Mouse (Mus musculus): ENCODE data around the gene Gorasp1.

The Gorasp1 gene

GRCm38 (mm10) chr9:119925729-119926128 is 11.6 kb downstream of the Gorasp1 start:
- no peak for DNase-seq (ENCODE audit: low spot score)

DNA sequence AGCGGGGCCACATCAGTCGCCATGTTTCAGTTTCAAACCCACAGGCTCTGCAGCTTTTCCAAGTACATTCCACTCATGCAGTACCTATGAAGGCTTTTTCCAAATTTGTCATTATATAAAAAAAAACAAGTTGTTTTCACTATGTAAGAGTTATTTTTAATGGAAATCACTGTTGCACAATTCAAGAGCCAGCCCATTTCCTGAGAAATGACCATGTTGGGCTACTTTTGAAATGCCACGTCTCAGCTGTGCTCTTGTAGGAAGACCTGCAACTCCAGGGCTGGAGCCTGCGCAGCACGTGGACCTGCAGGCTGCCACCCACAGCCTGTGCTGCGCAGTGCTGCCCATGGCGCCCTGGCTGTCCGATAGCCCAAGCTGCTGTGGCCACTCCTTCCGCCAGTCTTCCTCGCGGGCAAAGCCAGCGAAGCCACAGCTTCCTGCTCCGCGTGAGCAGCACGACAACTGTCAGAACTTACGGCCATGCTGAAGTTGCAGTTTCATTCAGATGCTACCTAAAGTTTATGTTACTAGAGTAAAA is 12.2 kb downstream of the Gorasp1 start:
- DNase-seq (ENCODE audit: low spot score) = no peak

DNA sequence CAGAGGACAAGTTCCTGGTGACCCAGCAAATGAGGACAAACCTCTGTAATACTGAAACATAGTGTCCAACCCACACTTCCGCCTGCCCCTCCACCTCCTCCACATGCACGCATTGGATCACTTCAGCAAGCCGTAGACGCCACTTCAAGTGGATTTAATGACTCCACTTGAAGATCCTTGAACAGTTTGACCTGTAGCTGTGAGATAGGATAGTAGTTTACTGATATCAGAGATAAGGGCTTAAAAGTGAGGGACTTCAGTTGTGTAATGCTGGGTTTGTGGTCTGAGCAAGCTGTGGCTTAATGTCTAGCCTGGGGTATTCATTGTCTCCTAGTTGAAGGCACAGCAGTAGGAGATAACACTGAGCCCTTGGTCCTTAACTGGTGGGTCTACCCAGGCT is 13.9 kb downstream of the Gorasp1 start:
- no peak for DNase-seq (ENCODE audit: low spot score)

DNA sequence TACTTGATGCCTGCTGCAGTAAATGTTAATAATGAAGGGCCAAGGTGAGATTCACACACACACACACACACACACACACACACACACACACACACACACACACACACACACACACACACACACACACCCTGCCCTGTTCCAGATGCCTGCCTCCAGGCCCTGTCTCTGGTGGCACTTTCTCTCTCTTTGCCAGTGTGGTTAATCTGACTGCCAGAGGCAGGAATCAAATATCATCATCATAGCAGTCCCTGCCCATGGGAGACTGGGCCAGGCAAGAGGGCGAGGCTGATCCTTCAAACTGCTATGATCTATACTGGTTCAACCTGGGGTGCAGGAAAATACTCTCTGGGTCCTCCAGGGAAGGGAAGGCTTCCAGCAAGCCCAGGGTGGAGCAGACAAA is 17.5 kb downstream of the Gorasp1 start:
- DNase-seq (ENCODE audit: low spot score) = no peak

- DNase-seq (ENCODE audit: low spot score) = no peak
These were observed 24.1 kb downstream of the Gorasp1 start for GRCm38 (mm10) chr9:119913087-119913838.

DNA sequence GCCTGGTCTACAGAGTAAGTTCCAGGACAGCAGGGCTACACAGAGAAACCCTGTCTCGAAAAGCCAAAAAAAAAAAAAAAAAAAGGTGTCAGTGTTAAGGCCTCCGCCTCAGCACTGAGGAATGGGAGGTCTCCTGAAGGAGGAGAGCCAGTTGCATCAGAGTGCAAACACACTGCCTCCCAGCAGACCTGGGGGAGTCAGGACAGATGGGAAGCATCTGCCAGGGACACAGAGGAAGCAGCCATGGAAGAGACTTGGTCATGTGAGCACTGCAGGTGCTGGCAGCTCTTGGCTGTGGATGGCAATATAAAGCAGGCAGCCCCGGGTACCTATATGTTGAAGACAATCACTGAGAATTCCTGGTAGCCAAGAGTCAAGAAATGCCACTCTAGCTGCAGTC is 27.4 kb downstream of the Gorasp1 start:
- no peak for DNase-seq (ENCODE audit: low spot score)

DNA sequence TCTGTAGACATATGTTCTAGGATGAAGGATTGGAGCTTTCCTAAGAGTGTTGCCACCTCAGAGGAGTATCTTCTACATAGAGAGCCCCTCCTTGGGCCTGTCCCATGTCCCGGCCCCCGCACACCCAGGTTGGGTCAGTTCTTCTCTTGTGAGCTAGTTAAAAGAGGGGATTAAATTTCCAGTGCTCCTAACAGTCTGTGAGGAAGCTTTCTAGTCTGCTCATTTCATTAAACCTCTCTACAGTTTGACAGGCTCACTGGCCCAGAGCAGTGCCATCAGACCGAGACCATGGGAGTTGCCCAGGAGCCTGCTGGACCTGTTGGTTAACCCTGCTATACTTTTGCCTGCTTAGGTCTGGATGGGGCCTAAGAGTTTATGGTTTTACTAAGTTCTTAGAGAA is 28.7 kb downstream of the Gorasp1 start:
- no peak for DNase-seq (ENCODE audit: low spot score)

- no peak for DNase-seq (ENCODE audit: low spot score)
These were observed 34.8 kb downstream of the Gorasp1 start for GRCm38 (mm10) chr9:119902410-119903151.

GRCm38 (mm10) chr9:119899446-119899845 is 37.9 kb downstream of the Gorasp1 start:
- DNase-seq (ENCODE audit: low spot score) = no peak

- DNase-seq (ENCODE audit: low spot score) = peak; percentile 50
These were observed 42.2 kb downstream of the Gorasp1 start for GRCm38 (mm10) chr9:119895040-119895721.

DNA sequence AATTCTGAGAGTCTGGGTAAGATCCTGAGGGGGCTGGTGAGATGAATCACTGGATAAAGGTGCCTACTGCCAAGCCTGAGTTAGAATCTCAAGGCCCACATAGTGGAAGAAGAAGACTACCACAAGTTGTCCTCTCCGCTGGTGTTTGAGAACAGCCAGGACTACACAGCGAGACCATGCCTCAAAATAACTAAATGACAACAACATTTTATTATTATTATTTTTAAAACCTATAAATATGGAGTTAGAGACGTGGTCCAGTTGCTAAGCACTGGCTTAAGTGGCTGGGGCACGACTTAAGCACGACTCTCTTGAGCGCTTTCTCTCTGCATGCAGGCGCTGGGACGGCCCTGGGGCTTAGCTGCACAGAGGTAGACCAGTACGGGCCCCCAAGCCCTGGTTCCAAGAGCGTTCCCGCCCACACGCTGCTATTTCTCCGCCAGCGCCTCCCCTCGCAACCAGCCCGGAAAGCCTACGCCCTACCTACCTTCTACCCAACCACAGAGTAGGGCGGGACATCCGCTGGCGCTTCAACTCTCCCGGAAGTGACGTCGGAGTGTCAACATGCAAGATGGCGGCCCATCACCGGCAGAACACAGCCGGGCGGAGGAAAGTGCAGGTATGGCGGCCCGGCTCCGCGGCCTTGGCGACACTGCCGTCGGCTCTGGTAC is 42.9 kb downstream of the Gorasp1 start, which contains the start of gene Wdr48:
Gene Wdr48, plus strand, starts transcription at position 540 of the 671 bp plus-strand sequence.
- peak; percentile 92 for DNase-seq (ENCODE audit: low spot score)

DNA sequence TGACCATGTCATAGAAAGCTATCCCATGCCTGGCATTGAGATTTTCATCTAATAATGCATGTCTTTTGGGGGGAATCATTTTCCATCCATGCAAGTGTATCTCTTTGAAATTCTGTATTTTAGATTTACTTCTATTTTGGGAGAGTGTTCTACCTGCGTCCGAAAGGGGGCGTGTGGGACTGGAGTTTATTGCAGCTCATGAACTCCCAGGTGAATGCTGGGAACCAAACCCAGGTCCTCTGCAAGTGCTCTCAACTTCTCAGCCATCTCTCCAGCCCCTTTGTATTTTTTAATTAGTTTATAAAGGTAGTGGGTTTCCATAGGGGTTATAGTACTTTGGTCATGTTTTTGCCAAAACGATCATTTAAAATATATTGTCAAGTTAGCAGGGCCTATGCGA is 43.5 kb downstream of the Gorasp1 start:
- no peak for DNase-seq (ENCODE audit: low spot score)

GRCm38 (mm10) chr9:119890692-119891091 is 46.7 kb downstream of the Gorasp1 start:
- no peak for DNase-seq (ENCODE audit: low spot score)

DNA sequence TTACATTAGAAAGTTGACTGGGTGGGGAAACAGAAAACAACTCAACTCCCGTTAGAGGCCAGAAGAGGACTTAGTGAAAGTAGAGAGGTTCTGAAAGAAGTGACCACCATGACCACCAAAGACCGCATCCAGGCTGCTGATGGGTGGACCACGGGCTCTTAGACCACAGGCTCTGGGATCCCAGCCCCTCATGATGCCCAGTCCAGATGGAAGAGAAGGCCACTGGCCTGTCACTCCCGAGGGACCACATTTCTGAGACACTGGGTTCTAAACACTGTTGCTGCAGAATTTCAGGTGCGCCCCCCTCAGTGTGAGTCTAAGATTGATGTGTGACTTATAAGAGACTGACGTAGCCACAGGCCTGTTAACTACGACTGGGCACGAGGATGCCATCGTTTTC is 47.9 kb downstream of the Gorasp1 start:
- DNase-seq (ENCODE audit: low spot score) = no peak

DNA sequence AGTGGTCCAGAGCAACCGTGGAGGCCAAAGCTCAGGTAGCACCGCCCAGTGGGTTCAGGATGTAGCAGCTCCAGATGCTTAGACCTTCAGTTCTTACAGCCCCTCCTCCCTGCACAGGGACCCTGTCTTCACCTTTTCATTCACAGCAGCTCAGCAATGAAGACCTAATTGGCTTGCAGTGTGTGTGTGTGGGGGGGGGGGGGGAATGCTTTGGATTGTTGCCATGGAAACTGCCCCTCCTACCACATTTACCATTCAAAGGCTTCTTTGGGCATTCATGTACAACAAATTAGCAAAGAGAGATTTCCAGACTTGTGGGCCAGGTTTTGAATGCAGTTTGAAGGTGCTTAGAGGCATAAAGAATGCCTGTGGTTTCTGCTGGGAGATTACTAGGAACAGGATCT is 48.5 kb downstream of the Gorasp1 start:
- DNase-seq (ENCODE audit: low spot score) = no peak

DNA sequence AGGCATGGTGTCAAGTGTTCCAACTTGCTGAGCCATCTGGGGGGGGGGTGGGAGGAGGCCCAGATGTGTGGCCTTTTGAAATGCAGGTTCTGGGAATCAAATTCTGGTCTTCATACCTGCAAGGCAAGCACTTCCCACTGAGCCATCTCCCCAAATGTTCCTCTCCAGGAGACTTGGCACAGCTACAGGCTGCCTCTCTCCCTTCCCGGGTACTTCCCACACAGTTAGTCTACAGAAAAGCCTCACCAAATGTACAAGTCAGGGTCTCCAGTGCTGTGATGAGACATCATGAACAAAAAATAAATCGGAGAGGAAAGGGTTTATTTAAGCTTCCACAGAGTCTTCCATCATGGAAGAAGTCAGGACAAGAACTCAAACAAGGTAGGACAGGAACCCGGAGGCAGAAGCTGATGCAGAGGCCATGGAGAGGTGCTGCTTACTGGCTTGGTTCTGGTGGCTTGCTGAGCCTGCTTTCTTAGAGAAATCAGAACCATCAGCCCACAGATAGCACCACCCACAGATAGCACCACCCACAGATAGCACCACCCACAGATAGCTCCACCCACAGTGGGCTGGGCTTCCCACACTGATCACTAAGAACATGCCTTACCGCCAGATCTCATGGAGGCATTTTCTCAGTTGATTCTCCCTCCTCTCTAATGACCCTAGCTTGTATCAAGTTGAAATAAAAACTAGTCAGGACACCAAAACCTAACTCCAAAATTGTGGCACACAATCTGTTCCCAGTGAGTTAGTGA is 50.0 kb downstream of the Gorasp1 start:
- DNase-seq (ENCODE audit: low spot score) = no peak
